Mouse (Mus musculus) gastrocnemius, postnatal 25 days (tissue): ENCODE measurements around the gene Gm10181. TPM values are rescaled to one million over a fixed set of nuclear protein-coding genes. Genes with fewer than 3 reads are reported as not detected.

Experiments used
- total RNA-seq, 2 experiments: library from RNA; stranded (reverse); gene quantifications; 1 replicate in 1 of 2; 2 replicates in 1 of 2; pipeline ENCODE4 v1.2.3; 2021

Gene Gm10181
- total RNA-seq, 2 experiments from 2014 or later: not detected

Other genes starting within 250 kb of the Gm10181 start
- gene Herpud2, start 62.4 kb downstream of the Gm10181 start, total RNA-seq: 10 to 100 TPM; 31.4 to 35.1 TPM
- 10 to 100 TPM; 70.1 to 71.5 TPM for gene Sept7, start 163.0 kb downstream of the Gm10181 start, total RNA-seq